Mouse (Mus musculus): ENCODE measurements at regions not wholly inside any gene's neighbourhood (a gene's known extent, or its start where the extent isn't known, plus 50 kb on each side); places are given as distances from the start of the nearest gene placed in this dataset.

- TF ChIP-seq CTCF (IDR thresholded peaks at IDR 0.05) (no peak), POLR2A (IDR thresholded peaks at IDR 0.05; ENCODE audit: insufficient read depth, low read depth, low read length) (no peak)
Observed at GRCm38 (mm10) chr2:72769030-72769630, 211.1 kb downstream of the Sp3 start.
